Mouse (Mus musculus) thymus, adult 18-20 months (tissue): ENCODE measurements at regions not wholly inside any gene's neighbourhood (a gene's known extent, or its start where the extent isn't known, plus 50 kb on each side); places are given as distances from the start of the nearest gene placed in this dataset.

Experiments
- DNase-seq, 2 experiments: peaks; one replicate each; pipeline ENCODE4 v3.0.0; 2022; ENCODE audit warnings: mixed read lengths in 2 of 2

GRCm38 (mm10) chr4:64876924-64877323 is 247.1 kb upstream of the Pappa start:
- no peak for DNase-seq

GRCm38 (mm10) chr4:64897935-64898334 is 226.0 kb upstream of the Pappa start:
- DNase-seq: no peak

- no peak for DNase-seq
Observed at GRCm38 (mm10) chr4:64901091-64901845, 222.7 kb upstream of the Pappa start.

GRCm38 (mm10) chr4:64923751-64924150 is 200.2 kb upstream of the Pappa start:
- DNase-seq: no peak

GRCm38 (mm10) chr4:64928553-64928952 is 195.4 kb upstream of the Pappa start:
- no peak for DNase-seq

GRCm38 (mm10) chr4:64945547-64945946 is 178.4 kb upstream of the Pappa start:
- DNase-seq: no peak

- DNase-seq: no peak
Observed at GRCm38 (mm10) chr4:64952651-64953050, 171.3 kb upstream of the Pappa start.

- DNase-seq: no peak
Observed at GRCm38 (mm10) chr4:64958843-64959242, 165.1 kb upstream of the Pappa start.

GRCm38 (mm10) chr4:64961796-64962195 is 162.2 kb upstream of the Pappa start:
- DNase-seq: no peak
